Mouse (Mus musculus) MEL (cell line): ENCODE results near the gene Cdc42ep5. TPM values are rescaled to one million over a fixed set of nuclear protein-coding genes. Genes with fewer than 3 reads are reported as not detected.

ENCODE experiments used
- DNase-seq: peaks from one replicate; pipeline ENCODE4 v3.0.0; 2011; ENCODE audit warnings: low read depth, low spot score
- H3K27ac ChIP-seq: 2 replicates; pipeline ENCODE4 v1.5.1; 2012; ENCODE audit warnings: low read depth, mild to moderate bottlenecking, control low read depth, low read length, moderate library complexity; ENCODE audit not compliant: control insufficient read depth
- H3K27me3 ChIP-seq, 2 experiments: fragments of 150-350 bp in 1 of 2; sonication (generic) in 1 of 2; 2 replicates each; pipeline ENCODE4 v1.6.1; 2012; ENCODE audit warnings: low read length in 2 of 2, mild to moderate bottlenecking in 2 of 2, improper control_type of control experiment in 1 of 2, moderate library complexity in 1 of 2; ENCODE audit not compliant: insufficient read depth in 2 of 2, control insufficient read depth in 1 of 2
- H3K36me3 ChIP-seq, 2 experiments: 2 replicates each; pipeline ENCODE4 v1.6.1; 2012 to 2014; ENCODE audit warnings: low read length in 2 of 2, improper control_type of control experiment in 1 of 2, inconsistent platforms in 1 of 2, mild to moderate bottlenecking in 1 of 2; ENCODE audit not compliant: insufficient read depth in 2 of 2, control insufficient read depth in 1 of 2
- H3K4me1 ChIP-seq, 2 experiments: fragments of 150-350 bp in 1 of 2; sonication (generic) in 1 of 2; 2 replicates each; pipeline ENCODE4 v1.6.1; 2012; ENCODE audit warnings: low read length in 2 of 2, improper control_type of control experiment in 1 of 2, mild to moderate bottlenecking in 1 of 2; ENCODE audit not compliant: insufficient read depth in 2 of 2, control insufficient read depth in 1 of 2
- H3K4me3 ChIP-seq, 2 experiments: fragments of 150-350 bp in 1 of 2; sonication (generic) in 1 of 2; 2 replicates each; pipeline ENCODE4 v1.5.1; 2012; ENCODE audit warnings: low read depth in 2 of 2, low read length in 2 of 2, mild to moderate bottlenecking in 2 of 2, moderate library complexity in 2 of 2, control low read depth in 1 of 2, improper control_type of control experiment in 1 of 2; ENCODE audit not compliant: control insufficient read depth in 1 of 2, insufficient read depth in 1 of 2
- H3K79me2 ChIP-seq: 2 replicates; pipeline ENCODE4 v1.6.1; 2012; ENCODE audit warnings: mild to moderate bottlenecking, low read length, moderate library complexity; ENCODE audit not compliant: control insufficient read depth, poor library complexity, insufficient read depth
- H3K9ac ChIP-seq: 2 replicates; pipeline ENCODE4 v1.6.1; 2012; ENCODE audit warnings: low read depth, mild to moderate bottlenecking, control low read depth, low read length, moderate library complexity; ENCODE audit not compliant: control insufficient read depth, poor library complexity, severe bottlenecking
- H3K9me3 ChIP-seq: fragments of 150-350 bp; sonication (generic); replicated peaks from 2 replicates; pipeline ENCODE4 v1.6.1; 2012; ENCODE audit warnings: mild to moderate bottlenecking, low read length, improper control_type of control experiment, moderate library complexity; ENCODE audit not compliant: insufficient read depth
- CHD1 ChIP-seq: IDR thresholded peaks from 2 replicates; pipeline ENCODE4 v1.6.1; 2012; ENCODE audit warnings: low read depth, mild to moderate bottlenecking, inconsistent platforms, low read length, improper control_type of control experiment
- HCFC1 ChIP-seq: IDR thresholded peaks from 2 replicates; pipeline ENCODE4 v1.6.1; 2012; ENCODE audit warnings: low read depth, mild to moderate bottlenecking, inconsistent platforms, low read length, improper control_type of control experiment, moderate library complexity
- JUND ChIP-seq: IDR thresholded peaks from 2 replicates; pipeline ENCODE4 v1.6.1; 2011; ENCODE audit warnings: low read depth, mild to moderate bottlenecking, improper control_type of control experiment, low read length
- MEF2A ChIP-seq: IDR thresholded peaks from 2 replicates; pipeline ENCODE4 v1.6.1; 2014; ENCODE audit warnings: low read depth, mild to moderate bottlenecking, inconsistent platforms, low read length, improper control_type of control experiment; ENCODE audit not compliant: poor library complexity, insufficient replicate concordance, severe bottlenecking; ENCODE audit errors: extremely low read depth
- MYB ChIP-seq: IDR thresholded peaks from 2 replicates; pipeline ENCODE4 v1.6.1; 2011; ENCODE audit warnings: mild to moderate bottlenecking, low read depth, low read length, improper control_type of control experiment
- NRF1 ChIP-seq: IDR thresholded peaks from 2 replicates; pipeline ENCODE4 v1.6.1; 2014; ENCODE audit warnings: low read depth, mild to moderate bottlenecking, inconsistent platforms, low read length, improper control_type of control experiment, moderate library complexity; ENCODE audit not compliant: poor library complexity, insufficient read depth, severe bottlenecking
- POLR2A ChIP-seq, 2 experiments: IDR thresholded peaks; 2 replicates each; pipeline ENCODE4 v1.6.1; 2011 to 2012; ENCODE audit warnings: low read length in 2 of 2, mild to moderate bottlenecking in 2 of 2, control low read depth in 1 of 2, improper control_type of control experiment in 1 of 2, low read depth in 1 of 2, moderate library complexity in 1 of 2; ENCODE audit not compliant: control insufficient read depth in 1 of 2, insufficient read depth in 1 of 2, poor library complexity in 1 of 2
- RAD21 ChIP-seq: IDR thresholded peaks from 2 replicates; pipeline ENCODE4 v1.6.1; 2011; ENCODE audit warnings: mild to moderate bottlenecking, low read depth, low read length, improper control_type of control experiment
- SIN3A ChIP-seq: IDR thresholded peaks from 2 replicates; pipeline ENCODE4 v1.6.1; 2012; ENCODE audit warnings: low read length, improper control_type of control experiment, inconsistent platforms
- USF2 ChIP-seq, 2 experiments: IDR thresholded peaks; 2 replicates each; pipeline ENCODE4 v1.6.1; 2011 to 2012; ENCODE audit warnings: improper control_type of control experiment in 2 of 2, low read length in 2 of 2, borderline replicate concordance in 1 of 2, inconsistent platforms in 1 of 2, low read depth in 1 of 2, mild to moderate bottlenecking in 1 of 2; ENCODE audit not compliant: insufficient read depth in 1 of 2
- polyA plus RNA-seq, 2 experiments: library from polyadenylated mRNA; stranded (reverse) in 1 of 2; unstranded in 1 of 2; fragments of >175 nt in 1 of 2; fragments of >200 nt in 1 of 2; gene quantifications; 2 replicates each; pipeline versions ENCODE4 v1.2.1 to v1.2.4; 2012; ENCODE audit warnings: low replicate concordance in 2 of 2, low read depth in 1 of 2; ENCODE audit not compliant: insufficient read length in 2 of 2, insufficient read depth in 1 of 2, missing spikeins in 1 of 2
- total RNA-seq: library from RNA; depleted of rRNA; stranded (reverse); fragments of 300-350 nt; gene quantifications from 2 replicates; pipeline ENCODE4 v1.2.3, GENCODE M21; 2012

Cdc42ep5 gene
- total and polyA plus RNA-seq, 3 experiments, result 0.24 TPM; not detected in 2

DNA sequence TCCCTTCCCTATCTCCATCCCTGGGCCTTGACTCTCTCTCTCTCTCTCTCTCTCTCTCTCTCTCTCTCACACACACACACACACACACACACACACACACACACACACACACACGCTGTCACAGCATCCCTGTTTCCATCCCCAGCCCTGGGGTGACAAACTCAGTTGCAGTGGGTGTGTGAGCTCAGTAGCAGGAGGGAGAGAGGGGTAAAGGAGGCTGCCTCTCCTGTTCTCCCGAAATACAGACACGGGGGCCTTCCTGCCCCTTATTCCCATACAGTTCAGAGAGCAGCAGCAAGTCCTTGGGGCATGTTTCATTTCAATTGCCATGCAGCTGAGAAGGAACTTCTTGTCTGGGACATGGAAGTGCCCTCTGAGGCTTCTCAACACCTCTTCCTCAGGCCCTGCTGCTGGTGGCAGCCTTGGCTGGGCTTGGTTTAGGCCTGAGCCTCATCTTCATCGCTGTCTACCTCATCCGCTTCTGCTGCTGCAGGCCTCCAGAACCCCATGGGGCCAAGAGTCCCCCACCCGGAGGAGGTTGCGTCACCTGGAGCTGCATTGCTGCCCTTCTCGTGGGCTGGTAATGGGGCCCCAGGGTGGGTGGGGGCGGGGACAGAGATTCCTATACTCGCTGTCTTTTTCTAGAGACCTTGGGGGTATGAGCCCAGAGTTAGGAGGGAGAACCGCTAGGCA, 42.4 kb downstream of the Cdc42ep5 start:
- Histone ChIP-seq H3K9ac (no peak overlapping the region), H3K79me2 (no peaks in the 10 kb centered on the region), H3K9me3 (no peaks in the 10 kb centered on the region), H3K27ac (no peak overlapping the region), H3K4me1 (no peaks in the 10 kb centered on the region), H3K36me3 (no peaks in the 10 kb centered on the region), H3K27me3 (peaks cover 0 to 1% of the 10 kb centered on the region in 2 experiments; a peak in 1 of 4 replicates), H3K4me3 (no peak overlapping the region)
- no peak for DNase-seq
- TF ChIP-seq SIN3A (no peak), NRF1 (no peak), RAD21 (no peak), USF2 (IDR thresholded peaks at IDR 0.05; ENCODE audit: borderline replicate concordance in 1 of 2, insufficient read depth in 1 of 2, low read depth in 1 of 2, low read length in 2 of 2) (no peak)

DNA sequence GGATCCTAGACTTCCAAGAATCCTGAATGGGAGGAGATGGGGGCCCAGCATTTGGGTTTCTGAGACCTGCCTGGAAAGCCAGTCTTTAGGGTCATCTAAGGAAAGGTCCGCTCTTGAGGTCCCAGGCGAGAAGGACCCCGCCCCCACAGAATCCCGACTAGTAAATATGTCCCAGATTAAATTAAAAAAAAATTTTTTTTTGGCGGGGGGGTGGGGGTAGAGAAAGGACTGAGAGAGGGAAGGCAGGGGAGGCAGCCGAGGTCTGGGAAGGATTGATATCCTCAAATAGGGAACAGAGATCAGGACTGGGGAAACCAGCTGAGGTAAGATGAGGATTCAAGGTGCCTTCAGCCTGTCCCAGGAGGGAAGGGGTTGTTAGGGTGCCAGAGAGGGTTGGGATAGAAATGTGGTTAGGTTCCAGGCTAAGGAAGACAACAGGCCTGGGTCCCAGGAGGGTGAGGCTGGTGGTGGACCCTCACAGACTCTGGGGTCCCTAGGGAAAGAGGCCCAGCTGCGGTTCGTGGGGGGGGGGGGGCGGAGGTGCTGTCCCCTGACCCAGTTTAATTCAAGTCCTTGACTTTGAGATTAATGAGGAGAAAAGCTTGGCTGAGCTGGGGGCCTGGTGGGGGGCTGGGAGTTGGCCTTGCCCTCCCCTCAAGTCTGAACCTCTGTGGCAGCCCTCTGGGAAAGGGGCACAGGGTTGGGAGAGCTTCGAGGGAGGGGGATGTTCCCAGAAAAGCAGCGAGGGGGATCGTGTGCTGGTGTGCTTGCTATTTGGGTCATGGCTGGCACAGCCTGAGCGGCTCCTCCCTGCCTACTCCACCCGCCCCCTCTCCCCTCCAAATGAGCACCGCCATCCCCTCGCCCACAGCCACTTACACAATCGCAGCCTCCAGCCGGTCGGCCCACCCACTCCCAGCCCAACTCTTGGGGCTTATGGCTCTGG, 44.4 kb downstream of the Cdc42ep5 start:
- no peak overlapping the region for H3K9ac ChIP-seq
- H3K4me3 ChIP-seq, result no peak overlapping the region
- no peak for DNase-seq
- H3K27me3 ChIP-seq, result peaks cover 0 to 1% of the 10 kb centered on the region in 2 experiments; a peak in 1 of 4 replicates
- TF ChIP-seq HCFC1 (no peak), SIN3A (no peak), MYB (no peak), JUND (no peak), CHD1 (no peak), MEF2A (no peak), POLR2A (IDR thresholded peaks at IDR 0.05; ENCODE audit: control insufficient read depth in 1 of 2, insufficient read depth in 1 of 2, low read depth in 1 of 2, low read length in 2 of 2, poor library complexity in 1 of 2) (no peak)
- no peaks in the 10 kb centered on the region for H3K79me2 ChIP-seq
- H3K9me3 ChIP-seq, result no peaks in the 10 kb centered on the region
- H3K4me1 ChIP-seq, result no peaks in the 10 kb centered on the region
- no peaks in the 10 kb centered on the region for H3K36me3 ChIP-seq
- no peak overlapping the region for H3K27ac ChIP-seq
